Mouse (Mus musculus) gastrocnemius, postnatal 36 days (tissue): ENCODE data around the gene Mknk1. TPM values are rescaled to one million over a fixed set of nuclear protein-coding genes. Genes with fewer than 3 reads are reported as not detected.

ENCODE experiments used
- DNase-seq, 2 experiments: peaks; one replicate each; pipeline ENCODE4 v3.0.0; 2022
- intact Hi-C: fragments of 180-260 bp; cut with DNase I; formaldehyde crosslinking; loops from one replicate; pipeline ENCODE4 v1.15.1; 2025
- long read RNA-seq, 2 experiments: library from polyadenylated mRNA; stranded (forward); transcript quantifications; one replicate each; pipeline ENCODE4 v2.0.0; 2021
- total RNA-seq, 2 experiments: library from RNA; stranded (reverse); gene quantifications; 2 replicates each; pipeline ENCODE4 v1.2.3; 2021

The Mknk1 gene
- 10 to 100 TPM; 22.9 to 24.7 TPM for total RNA-seq
- long read RNA-seq, experiment 1, partial matches to known transcripts, result 0 of 9 reads
- long read RNA-seq, experiment 1, other reads (novel, unspliced or antisense), result 9 of 9 reads
- long read RNA-seq, experiment 2, partial matches to known transcripts, result 2 of 15 reads
- long read RNA-seq, experiment 2, other reads (novel, unspliced or antisense), result 13 of 15 reads

DNA sequence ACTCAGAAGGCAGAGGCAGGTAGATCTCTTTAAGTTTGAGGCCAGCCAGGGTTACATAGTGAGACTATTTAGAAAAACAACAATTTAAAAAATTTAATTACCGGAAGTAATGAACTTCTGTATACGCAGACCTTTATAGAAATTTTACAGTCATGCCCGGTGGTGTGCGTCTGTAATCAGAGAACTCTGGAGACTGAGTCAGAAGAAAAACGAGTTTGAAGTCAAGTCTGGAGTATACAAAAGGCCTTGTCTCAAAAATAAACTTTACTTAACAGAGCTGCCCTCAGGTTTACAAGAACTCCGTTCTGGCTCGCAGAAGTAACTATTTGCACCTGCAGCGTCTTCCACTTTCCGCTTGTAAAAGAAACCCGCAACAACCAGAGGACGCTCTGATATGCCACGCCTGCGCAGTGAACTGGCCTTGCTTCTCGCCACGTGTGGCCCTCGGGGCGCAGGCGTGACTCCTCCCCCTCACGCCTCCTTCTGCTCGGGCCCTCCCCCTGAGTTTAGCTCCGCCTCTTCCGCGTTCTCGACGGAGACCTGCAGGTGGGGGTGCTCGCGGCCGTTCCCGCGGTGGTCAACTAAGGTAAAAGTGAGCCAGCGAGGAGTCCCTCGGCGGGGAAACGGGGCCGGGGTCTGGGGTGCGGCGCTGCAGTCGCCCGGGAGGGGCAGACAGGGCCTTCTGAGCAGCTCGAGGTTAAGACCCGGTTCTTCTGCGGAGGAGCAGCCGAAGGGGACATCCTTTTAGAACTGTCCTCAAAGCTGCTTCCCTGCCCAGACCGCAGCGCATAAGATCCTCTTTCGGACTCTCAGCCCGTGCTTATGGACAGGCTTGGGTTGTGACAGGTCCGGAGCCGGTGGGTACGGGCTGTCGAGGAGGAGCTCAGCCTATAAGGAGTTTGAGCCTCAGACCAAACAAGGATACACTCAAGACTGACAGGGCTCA is at the start of gene Mknk1:
TSS of gene Mknk1 (plus strand) at position 503 of the 946 bp plus-strand sequence.
- intact Hi-C loops, result no loop called here
- DNase-seq, result peak; percentile 87 to 88

DNA sequence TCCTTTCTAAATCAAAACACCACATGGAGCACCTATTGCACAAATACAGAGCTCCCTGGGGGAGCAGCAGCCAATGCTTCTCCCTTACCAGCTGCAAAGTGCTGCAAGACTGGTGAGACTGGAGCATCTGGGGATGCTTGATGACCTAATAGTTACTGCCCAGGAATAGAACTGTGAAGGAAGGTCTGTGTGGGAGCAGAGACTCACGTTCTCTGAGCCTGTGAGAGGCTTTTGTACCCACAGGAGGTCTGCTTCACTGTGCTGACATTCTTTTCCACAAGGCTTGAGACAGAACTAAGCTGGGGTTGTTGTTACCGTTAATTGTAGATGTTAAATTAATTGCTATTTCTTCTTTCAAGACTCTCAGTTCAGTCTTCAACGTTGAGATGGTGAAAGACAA is 48.1 kb upstream of the Mknk1 start:
- intact Hi-C loops, result no loop called here
- no peak for DNase-seq

DNA sequence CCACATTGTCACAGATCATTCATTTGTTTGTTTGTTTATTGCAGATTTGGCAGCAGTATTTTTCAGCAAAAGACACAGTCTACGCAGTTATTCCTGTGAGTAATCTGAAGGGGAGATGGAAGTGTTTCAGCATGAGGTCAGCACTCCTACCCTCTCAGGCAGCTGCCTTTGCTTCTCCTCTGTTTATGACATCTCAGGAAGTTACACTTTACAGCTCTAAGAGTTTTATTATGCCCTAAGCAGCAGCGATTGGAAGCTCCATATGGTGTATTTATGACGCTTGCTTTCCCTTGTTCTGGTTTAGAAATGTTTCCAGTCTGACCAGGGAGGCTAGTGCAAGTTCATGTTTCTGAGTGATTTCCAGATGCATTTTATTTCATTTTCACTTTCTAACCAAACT is 43.6 kb upstream of the Mknk1 start:
- intact Hi-C loops, result no loop called here
- no peak for DNase-seq

- intact Hi-C loops, result no loop called here
- no peak for DNase-seq
Observed at GRCm38 (mm10) chr4:115799981-115800380, 39.0 kb upstream of the Mknk1 start.

DNA sequence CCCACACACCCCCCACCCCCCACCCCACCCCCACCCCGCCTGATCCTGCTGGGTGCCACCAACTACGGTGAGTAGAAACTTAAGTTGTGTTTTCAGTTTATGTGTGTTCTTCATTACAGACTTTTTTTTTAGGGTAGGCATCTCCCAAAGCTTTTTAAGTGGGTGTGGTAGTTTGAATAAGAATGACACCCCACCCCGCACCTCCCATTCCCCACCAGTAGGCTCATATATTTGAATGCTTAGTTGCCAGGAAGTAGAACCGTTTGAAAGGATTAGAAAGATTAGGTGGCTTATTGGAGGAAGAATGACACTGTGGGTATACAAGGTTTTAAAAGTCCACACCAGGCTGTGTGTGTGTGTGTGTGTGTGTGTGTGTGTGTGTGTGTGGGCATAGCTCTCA is 26.7 kb upstream of the Mknk1 start:
- intact Hi-C loops, result no loop called here

GRCm38 (mm10) chr4:115815606-115816005 is 23.4 kb upstream of the Mknk1 start:
- intact Hi-C loops, result no loop called here
- DNase-seq, result no peak

More for the DNA sequence above, 26.7 kb upstream of the Mknk1 start:
- no peak for DNase-seq

- intact Hi-C loops, result no loop called here
- DNase-seq, result no peak
Observed at GRCm38 (mm10) chr4:115820199-115820598, 18.8 kb upstream of the Mknk1 start.

DNA sequence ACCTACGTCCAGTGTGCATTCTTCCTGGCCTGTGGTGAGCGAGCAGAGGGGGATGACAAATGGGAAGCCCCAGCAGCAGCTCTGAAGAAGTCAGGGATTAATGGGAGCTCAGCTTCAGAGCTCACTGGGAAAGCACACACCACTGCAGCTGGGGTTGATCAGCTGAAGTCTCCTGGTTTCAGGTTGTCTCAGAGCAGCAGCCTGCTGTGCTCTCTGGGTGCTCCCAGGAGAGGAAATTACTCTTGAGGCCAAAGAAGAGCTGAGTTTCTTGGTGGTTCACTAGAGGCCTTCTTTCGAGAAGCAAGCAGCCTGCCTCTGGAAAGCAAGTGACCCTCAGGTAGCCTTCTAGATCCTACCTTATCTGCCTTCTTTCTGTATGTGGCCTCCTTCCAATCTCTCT is 18.1 kb upstream of the Mknk1 start:
- no peak for DNase-seq
- intact Hi-C loops, result no loop called here

GRCm38 (mm10) chr4:115821431-115821830 is 17.6 kb upstream of the Mknk1 start:
- intact Hi-C loops, result no loop called here
- DNase-seq, result no peak

GRCm38 (mm10) chr4:115821928-115822327 is 17.1 kb upstream of the Mknk1 start:
- DNase-seq, result no peak
- intact Hi-C loops, result no loop called here

GRCm38 (mm10) chr4:115824178-115824577 is 14.8 kb upstream of the Mknk1 start:
- intact Hi-C loops, result no loop called here

GRCm38 (mm10) chr4:115825271-115825670 is 13.7 kb upstream of the Mknk1 start:
- DNase-seq, result no peak
- intact Hi-C loops, result no loop called here

More at GRCm38 (mm10) chr4:115824178-115824577, 14.8 kb upstream of the Mknk1 start:
- DNase-seq, result no peak

DNA sequence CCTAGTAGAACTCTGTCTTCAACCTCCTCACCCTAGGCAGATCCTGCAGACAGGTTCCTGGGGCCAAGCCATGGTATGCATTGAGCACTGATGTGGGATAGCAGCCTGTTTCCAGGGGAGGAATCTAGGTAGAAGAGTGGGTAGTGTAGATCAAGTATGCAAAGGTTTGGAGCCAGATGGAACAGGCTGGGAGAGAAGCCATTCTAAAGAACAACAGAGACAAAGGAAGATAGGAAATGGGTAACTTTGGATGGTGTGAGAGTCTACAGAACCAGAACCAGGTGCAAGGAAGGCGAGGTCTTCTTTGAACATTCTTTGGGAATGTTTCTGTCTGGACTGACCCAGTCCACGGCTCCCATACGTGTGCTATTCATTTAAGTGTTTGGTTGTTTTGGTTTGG is 11.9 kb upstream of the Mknk1 start:
- intact Hi-C loops, result no loop called here
- no peak for DNase-seq

- intact Hi-C loops, result no loop called here
- no peak for DNase-seq
Observed at GRCm38 (mm10) chr4:115827535-115827887, 11.5 kb upstream of the Mknk1 start.

- DNase-seq, result peak; percentile 74 to 79
- intact Hi-C loops, result no loop called here
Observed at GRCm38 (mm10) chr4:115827888-115828571, 11.0 kb upstream of the Mknk1 start, which contains the start of gene Mob3c. Mob3c (plus strand) TSS chr4:115828092.

- intact Hi-C loops, result no loop called here
- DNase-seq, result no peak
Observed at GRCm38 (mm10) chr4:115828572-115828902, 10.5 kb upstream of the Mknk1 start.

GRCm38 (mm10) chr4:115830491-115830890 is 8.5 kb upstream of the Mknk1 start:
- intact Hi-C loops, result loop anchor here (5.0 kb wide), 1 partner anchor 93 kb away; the partner anchor contains the start of gene Efcab14
- no peak for DNase-seq

DNA sequence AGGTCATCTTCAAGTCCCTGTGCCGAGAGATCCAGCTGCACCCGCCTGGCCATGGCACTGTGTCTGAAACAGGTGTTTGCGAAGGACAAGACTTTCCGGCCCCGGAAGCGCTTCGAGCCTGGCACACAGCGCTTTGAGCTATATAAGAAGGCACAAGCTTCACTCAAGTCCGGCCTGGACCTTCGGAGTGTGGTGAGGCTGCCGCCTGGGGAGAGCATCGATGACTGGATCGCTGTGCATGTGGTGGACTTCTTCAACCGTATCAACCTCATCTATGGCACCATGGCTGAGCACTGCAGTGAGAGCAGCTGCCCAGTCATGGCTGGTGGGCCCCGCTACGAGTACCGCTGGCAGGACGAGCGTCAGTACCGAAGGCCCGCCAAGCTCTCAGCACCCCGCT is 7.8 kb upstream of the Mknk1 start:
- DNase-seq, result no peak
- intact Hi-C loops, result loop anchor here (5.0 kb wide), 1 partner anchor 94 kb away; the partner anchor contains the start of gene Efcab14

- no peak for DNase-seq
- intact Hi-C loops, result loop anchor here (5.0 kb wide), 1 partner anchor 95 kb away; the partner anchor contains the start of gene Efcab14
Observed at GRCm38 (mm10) chr4:115832040-115832439, 7.0 kb upstream of the Mknk1 start.

DNA sequence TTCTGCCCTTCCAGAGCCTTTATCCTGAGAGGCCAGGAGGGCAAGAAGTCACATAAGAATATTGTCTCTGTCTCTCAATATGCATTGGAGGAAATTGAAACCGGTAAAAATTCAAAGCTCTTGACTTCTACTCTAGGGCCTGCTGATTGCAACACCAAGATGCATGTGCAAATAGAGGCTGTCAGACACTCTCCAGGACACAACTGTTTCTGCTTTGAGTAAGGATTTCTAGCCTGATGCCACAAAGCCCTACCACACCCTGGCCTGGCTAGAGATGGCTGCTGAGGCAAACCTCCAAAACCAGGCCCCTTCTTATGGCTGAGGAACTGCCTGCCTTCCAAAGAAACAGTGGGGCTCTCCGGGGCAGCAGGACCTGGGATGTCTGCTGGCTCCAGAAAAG is 3.4 kb upstream of the Mknk1 start:
- intact Hi-C loops, result no loop called here
- DNase-seq, result no peak

DNA sequence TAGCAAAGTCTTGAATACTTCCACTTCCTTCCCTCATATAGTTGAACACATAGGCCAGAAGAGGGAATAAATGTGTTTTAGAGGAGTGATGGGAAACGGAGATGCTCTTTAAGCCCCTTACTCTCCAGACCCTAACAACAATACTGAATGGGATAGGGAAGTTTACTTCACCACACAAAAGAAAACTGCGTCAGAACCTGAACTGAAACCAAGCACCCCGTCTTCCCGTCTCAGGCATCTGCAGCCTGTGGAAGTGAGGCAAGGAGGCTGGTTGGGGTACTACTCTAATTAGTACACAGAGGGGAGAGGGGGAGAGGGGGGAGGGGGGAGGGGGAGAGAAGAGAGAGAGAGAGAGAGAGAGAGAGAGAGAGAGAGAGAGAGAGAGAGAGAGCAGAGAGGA is 802 bp upstream of the Mknk1 start:
- intact Hi-C loops, result no loop called here
- no peak for DNase-seq
